Mouse (Mus musculus) liver, postnatal 0 days (tissue): ENCODE results near the gene Olfr1312.

Source experiments
- CTCF ChIP-seq: sonication (generic); IDR thresholded peaks from 2 replicates; pipeline ENCODE4 v1.5.1; 2016; ENCODE audit warnings: antibody characterized with exemption, low read depth
- EP300 ChIP-seq: IDR thresholded peaks from 2 replicates; pipeline ENCODE4 v1.6.1; 2016; ENCODE audit warnings: antibody characterized with exemption, low read depth, mild to moderate bottlenecking

DNA sequence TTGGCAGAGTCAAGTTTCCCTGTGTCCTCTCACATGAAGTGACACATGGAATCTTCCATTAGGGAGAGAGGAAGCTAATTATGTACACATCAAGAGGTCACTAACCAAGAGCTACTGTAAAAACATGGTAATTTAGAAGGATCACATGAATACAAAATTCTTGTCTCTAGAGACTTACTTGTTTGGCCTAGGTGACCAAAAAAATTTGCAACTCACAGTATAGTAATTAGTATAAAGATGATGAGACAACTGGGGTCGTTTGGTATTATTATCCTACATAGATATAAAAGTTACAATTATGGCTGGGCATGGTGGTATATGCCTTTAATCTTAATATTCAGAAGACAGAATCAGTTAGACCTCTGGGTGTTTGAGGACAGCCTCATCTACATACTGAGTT is at the start of gene Olfr1312:
- TF ChIP-seq CTCF (no peak), EP300 (no peak)
